Mouse (Mus musculus): ENCODE measurements around the gene Olfr624. TPM values are rescaled to one million over a fixed set of nuclear protein-coding genes. Genes with fewer than 3 reads are reported as not detected.
"Not testable (repeated sequence)": the region's sequence is repeated elsewhere in the genome, so short reads cannot be mapped to it uniquely, and the experiment has no call there.

The Olfr624 gene
- polyA plus RNA-seq (2012; rRNA removed) (0.03 TPM in 1 of 2 replicates, not detected in the other), polyA plus RNA-seq (2014; fragmentation: Nextera tagmentation; extraction: Ambion mirVana) (0.06 and 0.07 TPM in 2 replicates)

- H3K36me3 ChIP-seq (ENCODE audit: control insufficient read depth, insufficient read depth, low read length), result no peaks in the 10 kb centered on the region
- H3K4me2 ChIP-seq (replicated peaks; ENCODE audit: low read depth, low read length, severe bottlenecking), result no peak within 1 kb of the TSS
- no peaks in the 10 kb centered on the region for H3K9me3 ChIP-seq (ENCODE audit: control insufficient read depth, low read length)
- ATAC-seq (ENCODE audit: low FRiP score, low read depth), result no peak
- no peaks in the 10 kb centered on the region for H3K4me1 ChIP-seq (ENCODE audit: control insufficient read depth, insufficient read depth, low read length)
- DNase-seq (ENCODE audit: low spot score), result no peak
- H3K27ac ChIP-seq (replicated peaks; ENCODE audit: low read depth, low read length), result no peak within 1 kb of the TSS
- H3K9ac ChIP-seq (ENCODE audit: low read depth, low read length, severe bottlenecking), result no peak within 1 kb of the TSS
- 93% methylated on average over 2 of the region's 2 CpGs for WGBS
- H3K4me3 ChIP-seq (replicated peaks; ENCODE audit: low read length), result no peak within 1 kb of the TSS
- no peak for TF ChIP-seq POLR2A (IDR thresholded peaks at IDR 0.05; ENCODE audit: borderline replicate concordance, extremely low read depth, insufficient read depth, insufficient read length)
- no peaks in the 10 kb centered on the region for H3K27me3 ChIP-seq (ENCODE audit: control insufficient read depth, insufficient read depth, low read length)
Observed at GRCm38 (mm10) chr7:103671091-103671490, at the start of gene Olfr624. TSS of gene Olfr624 (minus strand) at chr7:103671191.

DNA sequence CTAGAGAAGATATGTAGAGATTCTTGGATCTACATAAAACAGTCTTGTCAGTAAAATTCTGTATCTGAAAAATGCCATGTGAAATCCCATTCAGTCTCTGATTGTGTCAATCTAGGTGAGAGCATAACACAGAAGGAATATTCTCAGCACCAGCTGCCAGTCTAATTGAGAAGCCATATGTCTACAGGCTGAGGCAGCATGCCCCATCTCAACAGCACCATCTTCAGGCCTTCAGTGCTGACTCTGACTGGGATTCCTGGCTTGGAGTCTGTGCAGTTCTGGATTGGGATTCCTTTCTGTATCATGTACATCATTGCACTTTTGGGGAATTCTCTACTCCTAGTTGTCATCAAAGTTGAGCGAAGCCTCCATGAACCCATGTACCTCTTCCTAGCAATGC is 45.4 kb upstream of the Olfr624 start:
- H3K4me3 ChIP-seq (replicated peaks; ENCODE audit: low read length); H3K4me1 ChIP-seq (ENCODE audit: control insufficient read depth, insufficient read depth, low read length); H3K27me3 ChIP-seq (ENCODE audit: control insufficient read depth, insufficient read depth, low read length); H3K4me2 ChIP-seq (replicated peaks; ENCODE audit: low read depth, low read length, severe bottlenecking); ATAC-seq (ENCODE audit: low FRiP score, low read depth); DNase-seq (ENCODE audit: low spot score); H3K36me3 ChIP-seq (ENCODE audit: control insufficient read depth, insufficient read depth, low read length); H3K9ac ChIP-seq (ENCODE audit: low read depth, low read length, severe bottlenecking); H3K9me3 ChIP-seq (ENCODE audit: control insufficient read depth, low read length); H3K27ac ChIP-seq (replicated peaks; ENCODE audit: low read depth, low read length): not testable (repeated sequence)
- 96% methylated on average over 1 of the region's 1 CpGs for WGBS

- Histone ChIP-seq H3K4me2 (replicated peaks; ENCODE audit: low read depth, low read length, severe bottlenecking) (no peak within 1 kb of the TSS), H3K27ac (replicated peaks; ENCODE audit: low read depth, low read length) (no peak within 1 kb of the TSS), H3K4me3 (replicated peaks; ENCODE audit: low read length) (no peak within 1 kb of the TSS), H3K4me1 (ENCODE audit: control insufficient read depth, insufficient read depth, low read length) (no peaks in the 10 kb centered on the region), H3K9ac (ENCODE audit: low read depth, low read length, severe bottlenecking) (no peak within 1 kb of the TSS), H3K27me3 (ENCODE audit: control insufficient read depth, insufficient read depth, low read length) (no peaks in the 10 kb centered on the region), H3K36me3 (ENCODE audit: control insufficient read depth, insufficient read depth, low read length) (no peaks in the 10 kb centered on the region), H3K9me3 (ENCODE audit: control insufficient read depth, low read length) (no peaks in the 10 kb centered on the region)
- DNase-seq (ENCODE audit: low spot score) (no peak), ATAC-seq (ENCODE audit: low FRiP score, low read depth) (no peak)
- TF ChIP-seq POLR2A (IDR thresholded peaks at IDR 0.05; ENCODE audit: borderline replicate concordance, extremely low read depth, insufficient read depth, insufficient read length), result no peak
Observed at GRCm38 (mm10) chr7:103714371-103714770, 43.4 kb upstream of the Olfr624 start, which contains the start of gene Olfr243. TSS of gene Olfr243 (plus strand) at chr7:103714671.

GRCm38 (mm10) chr7:103712024-103712423 is 41.0 kb upstream of the Olfr624 start:
- Histone ChIP-seq H3K4me1 (ENCODE audit: control insufficient read depth, insufficient read depth, low read length) (no peaks in the 10 kb centered on the region), H3K27me3 (ENCODE audit: control insufficient read depth, insufficient read depth, low read length) (no peaks in the 10 kb centered on the region), H3K4me3 (replicated peaks; ENCODE audit: low read length) (no peak overlapping the region), H3K27ac (replicated peaks; ENCODE audit: low read depth, low read length) (no peak overlapping the region), H3K36me3 (ENCODE audit: control insufficient read depth, insufficient read depth, low read length) (no peaks in the 10 kb centered on the region), H3K9ac (ENCODE audit: low read depth, low read length, severe bottlenecking) (no peak overlapping the region), H3K4me2 (replicated peaks; ENCODE audit: low read depth, low read length, severe bottlenecking) (no peak overlapping the region), H3K9me3 (ENCODE audit: control insufficient read depth, low read length) (no peaks in the 10 kb centered on the region)
- TF ChIP-seq POLR2A (IDR thresholded peaks at IDR 0.05; ENCODE audit: borderline replicate concordance, extremely low read depth, insufficient read depth, insufficient read length), result no peak
- DNase-seq (ENCODE audit: low spot score), result no peak
- WGBS, result 28% methylated on average over 2 of the region's 2 CpGs
- no peak for ATAC-seq (ENCODE audit: low FRiP score, low read depth)

DNA sequence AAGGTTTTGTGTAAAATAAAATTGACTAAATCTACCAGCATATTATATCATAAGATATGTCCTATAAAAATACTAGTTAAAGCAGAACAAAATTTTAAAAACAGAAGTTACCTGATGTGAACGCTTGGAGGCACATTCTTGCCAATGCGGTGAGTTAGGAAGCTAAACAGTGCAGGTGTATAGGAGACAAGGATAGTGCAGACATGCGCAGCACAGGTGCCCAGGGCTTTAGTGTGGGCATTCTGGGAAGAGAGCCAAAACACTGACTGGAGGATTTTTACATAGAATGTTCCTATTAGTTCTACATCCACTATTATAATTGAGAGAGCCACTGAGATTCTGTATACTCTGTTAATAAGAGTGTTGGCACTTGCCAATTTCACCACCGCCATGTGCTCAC is 28.5 kb upstream of the Olfr624 start:
- Histone ChIP-seq H3K4me2 (replicated peaks; ENCODE audit: low read depth, low read length, severe bottlenecking) (no peak overlapping the region), H3K27ac (replicated peaks; ENCODE audit: low read depth, low read length) (no peak overlapping the region), H3K9me3 (ENCODE audit: control insufficient read depth, low read length) (no peaks in the 10 kb centered on the region), H3K27me3 (ENCODE audit: control insufficient read depth, insufficient read depth, low read length) (no peaks in the 10 kb centered on the region), H3K36me3 (ENCODE audit: control insufficient read depth, insufficient read depth, low read length) (no peaks in the 10 kb centered on the region), H3K4me1 (ENCODE audit: control insufficient read depth, insufficient read depth, low read length) (no peaks in the 10 kb centered on the region), H3K9ac (ENCODE audit: low read depth, low read length, severe bottlenecking) (no peak overlapping the region), H3K4me3 (replicated peaks; ENCODE audit: low read length) (no peak overlapping the region)
- no peak for ATAC-seq (ENCODE audit: low FRiP score, low read depth)
- 86% methylated on average over 4 of the region's 4 CpGs for WGBS
- no peak for DNase-seq (ENCODE audit: low spot score)
- TF ChIP-seq POLR2A (IDR thresholded peaks at IDR 0.05; ENCODE audit: borderline replicate concordance, extremely low read depth, insufficient read depth, insufficient read length), result no peak

GRCm38 (mm10) chr7:103682420-103682819 is 11.4 kb upstream of the Olfr624 start, which contains the start of gene Olfr625-ps1:
TSS of gene Olfr625-ps1 (plus strand) at chr7:103682720.
- DNase-seq (ENCODE audit: low spot score) (no peak), ATAC-seq (ENCODE audit: low FRiP score, low read depth) (no peak)
- H3K4me2 ChIP-seq (replicated peaks; ENCODE audit: low read depth, low read length, severe bottlenecking), result no peak within 1 kb of the TSS
- H3K27ac ChIP-seq (replicated peaks; ENCODE audit: low read depth, low read length), result no peak within 1 kb of the TSS
- no peak for TF ChIP-seq POLR2A (IDR thresholded peaks at IDR 0.05; ENCODE audit: borderline replicate concordance, extremely low read depth, insufficient read depth, insufficient read length)
- H3K9ac ChIP-seq (ENCODE audit: low read depth, low read length, severe bottlenecking), result no peak within 1 kb of the TSS
- H3K36me3 ChIP-seq (ENCODE audit: control insufficient read depth, insufficient read depth, low read length), result no peaks in the 10 kb centered on the region
- no peaks in the 10 kb centered on the region for H3K27me3 ChIP-seq (ENCODE audit: control insufficient read depth, insufficient read depth, low read length)
- no peak within 1 kb of the TSS for H3K4me3 ChIP-seq (replicated peaks; ENCODE audit: low read length)
- no peaks in the 10 kb centered on the region for H3K4me1 ChIP-seq (ENCODE audit: control insufficient read depth, insufficient read depth, low read length)
- H3K9me3 ChIP-seq (ENCODE audit: control insufficient read depth, low read length), result no peaks in the 10 kb centered on the region
